Mouse (Mus musculus) NIH3T3 (cell line): ENCODE measurements at regions not wholly inside any gene's neighbourhood (a gene's known extent, or its start where the extent isn't known, plus 50 kb on each side); places are given as distances from the start of the nearest gene placed in this dataset.

Experiments
- DNase-seq: peaks from one replicate; pipeline ENCODE4 v3.0.0-alpha.2; 2012; ENCODE audit warnings: low read depth

GRCm38 (mm10) chr6:140934286-140934685 lies 205.2 kb downstream of the Gm11077 start:
- no peak for DNase-seq

GRCm38 (mm10) chr6:140938025-140938424 lies 208.9 kb downstream of the Gm11077 start:
- DNase-seq, result no peak

- no peak for DNase-seq
Observed at GRCm38 (mm10) chr6:140946720-140947119, 217.6 kb downstream of the Gm11077 start.

- no peak for DNase-seq
Observed at GRCm38 (mm10) chr6:140950483-140950882, 221.4 kb downstream of the Gm11077 start.

GRCm38 (mm10) chr6:140953256-140953655 lies 224.2 kb downstream of the Gm11077 start:
- no peak for DNase-seq

DNA sequence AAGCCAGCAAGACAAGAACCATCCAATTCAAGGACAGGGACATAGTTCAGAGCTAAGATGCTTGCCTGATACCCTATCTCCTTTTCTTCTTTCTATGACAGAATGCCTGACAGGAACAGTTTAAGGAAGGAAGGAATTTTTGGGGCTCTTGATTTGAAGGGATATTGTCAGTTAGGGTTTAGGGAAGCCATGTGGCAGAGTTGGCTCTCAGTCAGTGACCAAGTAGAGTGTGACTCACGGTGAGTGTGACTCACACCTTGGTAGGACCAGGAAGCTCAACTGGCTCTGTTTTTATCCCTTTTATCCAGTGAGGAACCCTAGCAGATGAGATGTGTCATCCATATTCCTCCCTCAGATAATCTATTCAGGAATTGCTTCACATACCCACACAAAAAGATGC lies 224.6 kb downstream of the Gm11077 start:
- DNase-seq, result peak; percentile 70

GRCm38 (mm10) chr6:140955751-140956521 lies 226.9 kb downstream of the Gm11077 start:
- peak; percentile 38 for DNase-seq

GRCm38 (mm10) chr6:140956522-140956863 lies 227.4 kb downstream of the Gm11077 start:
- DNase-seq, result no peak

GRCm38 (mm10) chr6:140961987-140962386 lies 232.9 kb downstream of the Gm11077 start:
- DNase-seq, result no peak

DNA sequence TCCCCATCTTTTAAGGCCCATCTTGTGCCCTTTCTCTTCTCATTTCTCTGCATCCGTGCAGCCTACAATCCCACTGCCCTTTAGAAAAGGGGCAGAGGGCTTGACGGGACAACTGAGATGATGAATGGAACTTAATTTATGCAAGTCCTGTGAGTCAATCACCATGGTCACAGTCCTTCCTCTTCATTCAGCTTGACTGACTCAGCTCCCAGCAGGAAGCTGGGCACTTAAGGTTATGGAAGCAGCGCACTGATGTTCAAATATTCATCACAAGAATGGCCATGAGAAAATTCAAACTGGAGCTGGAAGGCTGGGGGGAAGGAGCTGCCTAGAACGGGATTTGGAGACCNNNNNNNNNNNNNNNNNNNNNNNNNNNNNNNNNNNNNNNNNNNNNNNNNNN lies 233.5 kb downstream of the Gm11077 start:
- no peak for DNase-seq

DNA sequence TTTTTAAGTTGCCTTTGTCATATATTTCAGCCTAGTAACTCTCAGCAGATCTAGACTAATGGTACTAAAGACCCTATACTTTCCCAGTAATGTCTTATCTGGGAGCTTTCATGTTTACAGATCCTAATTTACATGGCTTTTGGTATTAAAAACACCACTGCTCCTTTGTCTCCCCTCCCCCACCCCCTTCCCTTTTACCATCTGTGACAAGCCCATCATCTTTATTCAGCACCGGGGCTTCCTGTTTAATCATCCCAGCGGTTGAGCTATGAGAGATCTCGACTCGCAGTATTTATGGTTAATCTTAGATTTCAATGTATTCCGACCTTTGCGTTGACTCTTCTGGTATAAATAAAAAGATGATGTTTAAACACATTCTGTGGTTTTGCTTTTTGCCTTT lies 244.6 kb downstream of the Gm11077 start:
- no peak for DNase-seq

DNA sequence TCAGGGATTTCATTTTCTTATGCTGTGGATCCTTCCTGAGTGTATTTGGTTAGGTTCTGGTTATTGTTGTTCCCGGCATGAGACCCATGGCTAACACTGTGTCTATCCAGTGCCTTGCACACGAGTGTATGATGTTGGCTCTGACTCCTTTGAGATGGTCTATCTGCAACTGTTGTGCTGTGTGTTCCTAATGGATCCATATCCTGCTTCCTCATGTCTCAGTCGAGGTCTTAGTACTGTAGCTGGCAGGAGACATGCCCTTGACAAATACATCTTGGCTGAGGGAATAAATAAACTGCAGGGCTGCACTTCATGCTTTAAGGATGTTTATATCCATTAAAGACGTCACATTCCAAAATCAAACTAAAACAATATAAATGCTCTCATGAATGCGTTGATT lies 247.9 kb downstream of the Gm11077 start:
- no peak for DNase-seq

GRCm38 (mm10) chr6:140983610-140984009 lies 254.5 kb downstream of the Gm11077 start:
- DNase-seq, result no peak

GRCm38 (mm10) chr6:140984249-140984648 lies 255.2 kb downstream of the Gm11077 start:
- no peak for DNase-seq

DNA sequence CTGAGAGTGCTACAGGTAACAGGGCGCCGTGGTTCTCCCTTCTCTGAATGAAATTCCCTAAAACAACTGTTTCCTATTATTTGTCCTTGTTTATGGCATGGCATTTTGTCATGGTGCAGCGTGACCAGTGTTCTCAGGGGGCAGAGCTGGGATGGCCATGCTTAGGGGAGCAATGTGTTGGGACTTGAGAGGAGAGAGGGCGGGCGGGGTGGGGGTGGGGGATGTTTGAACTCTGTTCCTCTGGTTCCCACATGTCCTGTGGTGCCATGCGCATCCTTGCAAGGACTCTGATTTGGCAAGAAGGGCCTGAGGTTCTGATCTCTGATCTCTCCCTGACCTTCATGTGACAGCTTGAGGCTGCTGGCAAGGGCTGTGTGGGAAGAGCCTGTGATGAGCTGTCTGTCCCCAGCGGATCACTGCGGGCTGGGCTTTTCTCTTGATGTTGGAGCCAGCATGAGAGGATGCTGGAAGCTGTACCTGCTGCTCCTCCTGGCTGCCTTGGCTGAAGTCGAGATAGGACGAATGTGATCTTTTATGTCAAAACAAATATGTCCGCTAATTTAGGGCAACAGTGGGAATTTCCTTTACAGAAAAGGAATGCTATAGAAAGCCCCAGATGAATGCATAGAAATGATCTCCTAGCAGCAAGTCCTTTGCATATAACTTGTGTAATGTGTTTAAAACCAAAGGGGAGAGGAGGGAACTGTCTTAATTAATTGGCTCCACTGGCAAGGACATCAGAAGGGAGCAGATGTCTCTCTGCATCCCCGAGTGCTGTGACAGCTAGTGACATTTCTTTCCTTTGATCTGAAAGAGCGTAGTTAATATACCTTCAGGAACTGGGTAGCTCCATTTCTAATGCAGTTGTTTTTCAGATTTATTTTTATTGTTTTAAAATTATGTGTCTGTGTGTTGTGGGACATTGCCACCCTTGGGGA lies 255.2 kb upstream of the Pde3a start:
- no peak for DNase-seq

- DNase-seq, result peak; percentile 37
Observed at GRCm38 (mm10) chr6:140995340-140996135, 253.5 kb upstream of the Pde3a start.

GRCm38 (mm10) chr6:140998069-140998468 lies 251.0 kb upstream of the Pde3a start:
- DNase-seq, result no peak

- DNase-seq, result no peak
Observed at GRCm38 (mm10) chr6:141000552-141000951, 248.5 kb upstream of the Pde3a start.

DNA sequence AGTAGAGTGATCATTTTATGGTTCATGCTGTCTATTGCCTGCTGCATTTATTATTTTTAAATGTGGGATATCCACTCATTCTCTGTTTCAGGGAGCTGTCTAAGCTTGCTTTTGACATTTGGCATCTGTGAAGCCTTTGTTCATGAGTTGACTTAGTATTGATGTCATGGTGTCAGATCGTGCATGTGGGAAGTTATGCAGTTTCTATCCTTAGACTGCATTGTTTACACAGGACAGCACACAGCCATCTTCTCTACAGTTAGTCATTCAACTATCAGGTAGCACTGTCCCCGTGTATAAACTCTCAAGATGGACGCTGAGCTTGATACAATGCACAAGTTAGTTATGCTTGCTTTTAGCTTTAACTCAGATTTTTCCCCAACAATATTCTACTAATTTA lies 247.8 kb upstream of the Pde3a start:
- no peak for DNase-seq

- DNase-seq, result no peak
Observed at GRCm38 (mm10) chr6:141015055-141015681, 233.9 kb upstream of the Pde3a start.

DNA sequence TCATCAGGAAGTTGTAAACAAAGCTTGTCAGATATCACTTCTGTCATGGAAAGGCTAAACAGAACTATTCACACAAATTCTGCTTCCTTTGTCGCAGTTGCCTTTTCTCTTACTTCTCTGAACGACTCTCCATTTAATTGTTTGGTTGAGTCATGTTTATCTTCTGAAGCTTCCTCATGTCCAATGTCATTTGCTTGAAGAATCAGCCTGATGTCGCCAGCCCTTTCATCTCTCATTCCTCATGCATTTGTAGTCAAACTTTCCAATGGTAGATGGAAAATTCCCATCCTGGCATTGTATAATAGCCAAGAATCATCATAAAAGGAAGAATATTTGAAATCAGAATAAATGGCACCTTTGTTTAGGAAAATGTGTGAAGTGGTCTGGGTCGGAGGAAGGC lies 225.6 kb upstream of the Pde3a start:
- no peak for DNase-seq

GRCm38 (mm10) chr6:141027353-141027752 lies 221.7 kb upstream of the Pde3a start:
- DNase-seq, result no peak
